Mouse (Mus musculus) limb, embryonic 14.5 days (tissue): ENCODE measurements around the gene Cdc25a. TPM values are rescaled to one million over a fixed set of nuclear protein-coding genes. Genes with fewer than 3 reads are reported as not detected.

Experiments used
- ATAC-seq: fragments of 200-750 bp; cut with Nextera tagmentation; 2 replicates; pipeline ENCODE4 v1.8.0; 2017; ENCODE audit warnings: low read depth, moderate number of reproducible peaks, moderate TSS enrichment; ENCODE audit not compliant: low FRiP score
- DNase-seq: peaks from one replicate; pipeline ENCODE4 v3.0.0-alpha.2; 2015; ENCODE audit warnings: low spot score
- H3K27ac ChIP-seq: fragments of 300-500 bp; sonication (generic); replicated peaks from 2 replicates; pipeline ENCODE4 v1.5.1; 2014; ENCODE audit warnings: low read depth, mild to moderate bottlenecking, low read length, moderate library complexity, mixed read lengths
- H3K27me3 ChIP-seq: fragments of 300-500 bp; sonication (generic); 2 replicates; pipeline ENCODE4 v1.6.1; 2014; ENCODE audit warnings: low read length, mixed read lengths; ENCODE audit not compliant: control insufficient read depth, insufficient read depth
- H3K36me3 ChIP-seq: fragments of 300-500 bp; sonication (generic); 2 replicates; pipeline ENCODE4 v1.6.1; 2014; ENCODE audit warnings: mild to moderate bottlenecking, low read length, moderate library complexity, mixed read lengths; ENCODE audit not compliant: control insufficient read depth, insufficient read depth
- H3K4me1 ChIP-seq: fragments of 300-500 bp; sonication (generic); 2 replicates; pipeline ENCODE4 v1.6.1; 2014; ENCODE audit warnings: antibody characterized with exemption, low read length, mixed read lengths; ENCODE audit not compliant: control insufficient read depth, insufficient read depth
- H3K4me2 ChIP-seq: fragments of 300-500 bp; sonication (generic); replicated peaks from 2 replicates; pipeline ENCODE4 v1.6.1; 2014; ENCODE audit warnings: low read depth, mild to moderate bottlenecking, low read length, moderate library complexity; ENCODE audit not compliant: severe bottlenecking
- H3K4me3 ChIP-seq: fragments of 300-500 bp; sonication (generic); replicated peaks from 2 replicates; pipeline ENCODE4 v1.5.1; 2014; ENCODE audit warnings: low read length
- H3K9ac ChIP-seq: fragments of 300-500 bp; sonication (generic); 2 replicates; pipeline ENCODE4 v1.6.1; 2014; ENCODE audit warnings: mild to moderate bottlenecking, low read depth, low read length, moderate library complexity; ENCODE audit not compliant: severe bottlenecking
- H3K9me3 ChIP-seq: fragments of 300-500 bp; sonication (generic); 2 replicates; pipeline ENCODE4 v1.6.1; 2016; ENCODE audit warnings: low read length; ENCODE audit not compliant: control insufficient read depth
- POLR2A ChIP-seq: fragments of 200-500 bp; IDR thresholded peaks from 2 replicates; pipeline ENCODE4 v1.8.0; 2012; ENCODE audit warnings: inconsistent platforms, mild to moderate bottlenecking, moderate library complexity, borderline replicate concordance; ENCODE audit not compliant: insufficient read depth, insufficient read length; ENCODE audit errors: extremely low read depth
- WGBS: fragments of 180-500 bp; shearing (Covaris S2); extraction: QIAGEN DNeasy Blood & Tissue Kit; methylation state at CpG from one replicate; pipeline ENCODE4 v1.1.7; 2014; 5-methylcytosine and 5-hydroxymethylcytosine counted together
- polyA plus RNA-seq, 2 experiments: library from polyadenylated mRNA; depleted of rRNA in 1 of 2; stranded (reverse) in 1 of 2; unstranded in 1 of 2; fragments of >200 nt; fragmentation: Nextera tagmentation in 1 of 2; extraction: Ambion mirVana in 1 of 2; gene quantifications; 2 replicates each; pipeline versions ENCODE4 v1.2.1 to v1.2.3; 2012 to 2014

Gene Cdc25a
- polyA plus RNA-seq, 2 experiments: 26.1 to 26.8 TPM

DNA sequence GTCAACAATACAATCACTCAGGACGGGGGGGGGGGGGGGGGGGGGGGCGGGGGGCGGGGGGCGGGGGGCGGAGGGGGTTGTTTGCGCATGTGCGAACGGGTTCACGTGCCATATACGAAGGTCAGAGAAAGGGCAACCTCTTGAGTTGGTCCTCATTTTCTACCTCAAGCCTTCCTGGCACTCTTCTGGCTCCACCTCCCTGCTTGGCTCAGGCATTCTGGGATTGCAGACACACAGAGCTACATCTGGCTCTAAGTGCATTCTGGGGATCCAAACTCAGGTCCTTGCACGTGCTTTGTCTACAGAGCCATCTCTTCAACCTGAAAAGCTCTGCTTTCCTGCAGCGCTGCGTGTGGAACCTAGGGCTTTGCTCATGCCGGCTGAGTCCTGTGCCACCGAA lies 24.0 kb downstream of the Cdc25a start:
- H3K9me3 ChIP-seq: no peaks in the 10 kb centered on the region
- ATAC-seq: no peak
- H3K9ac ChIP-seq: no peak overlapping the region
- H3K27me3 ChIP-seq: no peaks in the 10 kb centered on the region
- no peak for DNase-seq
- 0 out of 2 replicates have a peak, but pooled peaks cover 3% of the 10 kb centered on the region for H3K4me1 ChIP-seq
- peaks cover 5% of the 10 kb centered on the region; the same call in 1 of the 2 replicates for H3K36me3 ChIP-seq
- no peak overlapping the region for H3K27ac ChIP-seq
- H3K4me3 ChIP-seq: no peak overlapping the region
- no peak overlapping the region for H3K4me2 ChIP-seq
- 66% methylated on average over 11 of the region's 15 CpGs for WGBS
- TF ChIP-seq POLR2A: no peak

- TF ChIP-seq POLR2A: no peak
- Histone ChIP-seq H3K27me3 (no peaks in the 10 kb centered on the region), H3K4me1 (no peaks in the 10 kb centered on the region), H3K36me3 (peaks cover 5% of the 10 kb centered on the region; the same call in 1 of the 2 replicates), H3K9ac (no peak overlapping the region), H3K4me3 (no peak overlapping the region), H3K27ac (no peak overlapping the region), H3K9me3 (no peaks in the 10 kb centered on the region), H3K4me2 (no peak overlapping the region)
- DNase-seq: no peak
- no peak for ATAC-seq
- 64% methylated on average over 8 of the region's 8 CpGs for WGBS
Observed at GRCm38 (mm10) chr9:109899774-109900173, 24.4 kb downstream of the Cdc25a start.

- Histone ChIP-seq H3K9ac (no peak overlapping the region), H3K4me2 (no peak overlapping the region), H3K36me3 (peaks cover 3% of the 10 kb centered on the region; the same call in 1 of the 2 replicates), H3K4me1 (no peaks in the 10 kb centered on the region), H3K9me3 (no peaks in the 10 kb centered on the region), H3K4me3 (no peak overlapping the region), H3K27ac (no peak overlapping the region), H3K27me3 (no peaks in the 10 kb centered on the region)
- WGBS: 91% methylated on average over 3 of the region's 3 CpGs
- ATAC-seq (no peak), DNase-seq (no peak)
- TF ChIP-seq POLR2A: no peak
Observed at GRCm38 (mm10) chr9:109900604-109901003, 25.2 kb downstream of the Cdc25a start.

- no peak overlapping the region for H3K4me3 ChIP-seq
- 57% methylated on average over 4 of the region's 4 CpGs for WGBS
- H3K27me3 ChIP-seq: no peaks in the 10 kb centered on the region
- H3K9ac ChIP-seq: no peak overlapping the region
- ATAC-seq: no peak
- H3K27ac ChIP-seq: no peak overlapping the region
- no peaks in the 10 kb centered on the region for H3K36me3 ChIP-seq
- H3K4me1 ChIP-seq: no peaks in the 10 kb centered on the region
- no peak overlapping the region for H3K4me2 ChIP-seq
- TF ChIP-seq POLR2A: no peak
- H3K9me3 ChIP-seq: no peaks in the 10 kb centered on the region
- DNase-seq: no peak
Observed at GRCm38 (mm10) chr9:109902246-109902645, 26.9 kb downstream of the Cdc25a start.

GRCm38 (mm10) chr9:109902740-109903139 lies 27.4 kb downstream of the Cdc25a start:
- Histone ChIP-seq H3K4me1 (no peaks in the 10 kb centered on the region), H3K4me3 (no peak overlapping the region), H3K27ac (no peak overlapping the region), H3K27me3 (no peaks in the 10 kb centered on the region), H3K9ac (no peak overlapping the region), H3K9me3 (no peaks in the 10 kb centered on the region), H3K36me3 (no peaks in the 10 kb centered on the region), H3K4me2 (no peak overlapping the region)
- WGBS: 62% methylated on average over 5 of the region's 5 CpGs
- ATAC-seq: no peak
- no peak for DNase-seq
- TF ChIP-seq POLR2A: no peak

DNA sequence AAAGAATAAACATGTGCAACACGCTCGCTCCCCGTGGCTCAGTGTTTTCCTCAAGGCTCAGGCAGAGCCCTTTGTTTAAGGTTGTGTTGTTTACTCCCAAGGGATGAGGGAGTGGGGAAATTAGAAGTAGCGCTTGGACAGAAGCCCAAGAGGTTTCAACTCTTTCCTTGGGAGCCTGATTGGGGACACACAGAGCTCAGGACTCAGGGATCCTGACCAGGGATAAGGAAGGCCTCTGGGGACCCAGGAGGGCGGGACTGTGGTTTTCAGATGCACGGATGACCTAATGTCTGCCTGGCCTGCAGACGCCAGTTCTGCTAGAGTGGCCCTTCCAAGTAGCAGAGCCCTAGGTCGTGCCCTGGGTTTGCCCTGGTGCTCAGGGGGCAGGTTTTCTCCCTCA lies 31.9 kb downstream of the Cdc25a start:
- Histone ChIP-seq H3K27me3 (no peaks in the 10 kb centered on the region), H3K9me3 (no peaks in the 10 kb centered on the region), H3K4me2 (no peak overlapping the region), H3K4me3 (no peak overlapping the region), H3K4me1 (no peaks in the 10 kb centered on the region), H3K9ac (no peak overlapping the region), H3K36me3 (no peaks in the 10 kb centered on the region), H3K27ac (no peak overlapping the region)
- TF ChIP-seq POLR2A: no peak
- DNase-seq: no peak
- no peak for ATAC-seq
- WGBS: 60% methylated on average over 8 of the region's 8 CpGs
